In genomic region chr13:23269681-23270080, GRCm38 (mm10) we compare ENCODE assay signal across 9 mouse cellular contexts. TPM values are rescaled to one million over a fixed set of nuclear protein-coding genes. Genes with fewer than 3 reads are reported as not detected.
DNase-seq lines count a peak whose midpoint lies in the region; ATAC-seq lines count a peak whose summit lies in the region.
"Had no signal": no experiment of that assay in that cellular context is flagged by ENCODE, and none has a peak within 500 bp of the region (broad histone marks: within the 10 kb centered on the region; RNA-seq: fewer than 3 reads in every experiment).

No protein-coding gene starts in this region.

- no peak overlapping the region for H3K9ac ChIP-seq in limb, embryonic 12.5 days (replicated peaks)

- peak; percentile 35 to 39 for DNase-seq in left cerebral cortex, postnatal 14 days (ENCODE audit: low spot score in 2 of 2)
- DNase-seq in left cerebral cortex, postnatal 4 days: no peak
- DNase-seq in forebrain, embryonic 10.5 days (ENCODE audit: extremely low spot score, low spot score): no peak
- peak; percentile 50 to 56 for DNase-seq in right cerebral cortex, postnatal 10 days (ENCODE audit: low spot score in 2 of 2)
- no peak for DNase-seq in thymus, postnatal 4 days
- no peak for DNase-seq in lung, postnatal 25 days (ENCODE audit: low spot score)
- DNase-seq in lung, postnatal 10 days: no peak

- intact Hi-C loops in left cerebral cortex, postnatal 14 days (cut with DNase I): no loop called here
- intact Hi-C loops in left cerebral cortex, postnatal 4 days (cut with DNase I): no loop called here

- H3K4me3 ChIP-seq in forebrain, embryonic 10.5 days: peak overlapping the region; percentile 58
- peak overlapping the region; percentile 33 for H3K4me3 ChIP-seq in limb, embryonic 12.5 days (replicated peaks)

- no peaks in the 10 kb centered on the region for H3K36me3 ChIP-seq in forebrain, embryonic 10.5 days (replicated peaks)
- no peaks in the 10 kb centered on the region for H3K36me3 ChIP-seq in limb, embryonic 12.5 days

- no peaks in the 10 kb centered on the region for H3K9me3 ChIP-seq in forebrain, embryonic 10.5 days
- H3K9me3 ChIP-seq in limb, embryonic 12.5 days: no peaks in the 10 kb centered on the region

- no peaks in the 10 kb centered on the region for H3K27me3 ChIP-seq in forebrain, embryonic 10.5 days (ENCODE audit: poor library complexity, severe bottlenecking)
- H3K27me3 ChIP-seq in limb, embryonic 12.5 days: peaks cover 11% of the 10 kb centered on the region

- no peak for ATAC-seq in limb, embryonic 12.5 days (ENCODE audit: insufficient number of reproducible peaks, insufficient read depth, low FRiP score, low TSS enrichment, low read depth)

- WGBS in forebrain, embryonic 10.5 days: 18% methylated on average over 11 of the region's 11 CpGs
- WGBS in limb, embryonic 12.5 days: 27% methylated on average over 11 of the region's 11 CpGs

- peaks cover 13% of the 10 kb centered on the region for H3K4me1 ChIP-seq in forebrain, embryonic 10.5 days
- peaks cover 9% of the 10 kb centered on the region; the same call in 1 of the 2 replicates for H3K4me1 ChIP-seq in limb, embryonic 12.5 days (replicated peaks)

- H3K27ac ChIP-seq in forebrain, embryonic 10.5 days: no peak overlapping the region
- no peak overlapping the region for H3K27ac ChIP-seq in limb, embryonic 12.5 days

- peak overlapping the region; percentile 53 for H3K4me2 ChIP-seq in limb, embryonic 12.5 days

RNA-seq across cellular contexts. Expression of gene Vmn1r223, which starts 22.7 kb away (rescaled TPM):
- total RNA-seq in left cerebral cortex, postnatal 14 days (2021): not detected
- not detected for total RNA-seq in left cerebral cortex, postnatal 4 days (2021)
- polyA plus RNA-seq in forebrain, embryonic 10.5 days (2016; fragmentation: Nextera tagmentation; extraction: Ambion mirVana): not detected in 2 replicates
- polyA plus RNA-seq in limb, embryonic 12.5 days (2016; fragmentation: Nextera tagmentation; extraction: Ambion mirVana): not detected in 2 replicates
- polyA plus RNA-seq: large intestine, adult 2 months had no signal

RNA-seq across cellular contexts. Expression of gene Vmn1r222, which starts 33.9 kb away (rescaled TPM):
- total RNA-seq in left cerebral cortex, postnatal 14 days (2021): not detected
- total RNA-seq in left cerebral cortex, postnatal 4 days (2021): not detected
- not detected in 2 replicates for polyA plus RNA-seq in forebrain, embryonic 10.5 days (2016; fragmentation: Nextera tagmentation; extraction: Ambion mirVana)
- polyA plus RNA-seq in limb, embryonic 12.5 days (2016; fragmentation: Nextera tagmentation; extraction: Ambion mirVana): not detected in 2 replicates
- polyA plus RNA-seq: large intestine, adult 2 months had no signal

RNA-seq across cellular contexts. Expression of gene Vmn1r221, which starts 55.8 kb away (rescaled TPM):
- total RNA-seq in left cerebral cortex, postnatal 14 days (2021): not detected
- not detected for total RNA-seq in left cerebral cortex, postnatal 4 days (2021)
- not detected in 2 replicates for polyA plus RNA-seq in forebrain, embryonic 10.5 days (2016; fragmentation: Nextera tagmentation; extraction: Ambion mirVana)
- polyA plus RNA-seq in limb, embryonic 12.5 days (2016; fragmentation: Nextera tagmentation; extraction: Ambion mirVana): not detected in 2 replicates
- polyA plus RNA-seq: large intestine, adult 2 months had no signal

Comparison
In these comparisons a context has a peak if more than half of its experiments do, and no peak if none do; other contexts are left out.
1. DNase-seq: peak in left cerebral cortex, postnatal 14 days (2 of 2) and right cerebral cortex, postnatal 10 days (2 of 2); none in left cerebral cortex, postnatal 4 days (single experiment), forebrain, embryonic 10.5 days (single experiment), thymus, postnatal 4 days (single experiment), lung, postnatal 25 days (single experiment) and lung, postnatal 10 days (single experiment).